Mouse (Mus musculus) cerebral cortex, adult 2 months (tissue): ENCODE measurements around the gene Lima1.

ENCODE experiments used
- WGBS: fragments of 180-500 bp; shearing (Covaris S2); methylation state at CpG from one replicate; pipeline ENCODE4 v1.1.7; 2018; 5-methylcytosine and 5-hydroxymethylcytosine counted together

Gene Lima1

GRCm38 (mm10) chr15:99875334-99875869 lies at the start of gene Lima1:
TSS of gene Lima1 (minus strand) at chr15:99875456.
- under 1% methylated on average over 38 of the region's 38 CpGs for WGBS

GRCm38 (mm10) chr15:99919601-99920158 lies 44.4 kb upstream of the Lima1 start:
- 89% methylated on average over 15 of the region's 15 CpGs for WGBS

- WGBS, result 72% methylated on average over 3 of the region's 3 CpGs
Measured at GRCm38 (mm10) chr15:99917264-99917663, 42.0 kb upstream of the Lima1 start.

GRCm38 (mm10) chr15:99914613-99915012 lies 39.4 kb upstream of the Lima1 start:
- WGBS, result 76% methylated on average over 5 of the region's 5 CpGs

- WGBS, result 95% methylated on average over 4 of the region's 4 CpGs
Measured at GRCm38 (mm10) chr15:99911785-99912184, 36.5 kb upstream of the Lima1 start.

GRCm38 (mm10) chr15:99909339-99909996 lies 34.2 kb upstream of the Lima1 start:
- WGBS, result 43% methylated on average over 14 of the region's 14 CpGs

GRCm38 (mm10) chr15:99907514-99907913 lies 32.3 kb upstream of the Lima1 start:
- 75% methylated on average over 1 of the region's 1 CpGs for WGBS

GRCm38 (mm10) chr15:99907041-99907440 lies 31.8 kb upstream of the Lima1 start:
- WGBS, result 95% methylated on average over 4 of the region's 4 CpGs

- WGBS, result 84% methylated on average over 9 of the region's 9 CpGs
Measured at GRCm38 (mm10) chr15:99904841-99905240, 29.6 kb upstream of the Lima1 start.

GRCm38 (mm10) chr15:99904333-99904732 lies 29.1 kb upstream of the Lima1 start:
- 7% methylated on average over 4 of the region's 4 CpGs for WGBS

- 95% methylated on average over 5 of the region's 5 CpGs for WGBS
Measured at GRCm38 (mm10) chr15:99903227-99903626, 28.0 kb upstream of the Lima1 start.

- 93% methylated on average over 5 of the region's 5 CpGs for WGBS
Measured at GRCm38 (mm10) chr15:99902786-99903185, 27.5 kb upstream of the Lima1 start.

GRCm38 (mm10) chr15:99891355-99891754 lies 16.1 kb upstream of the Lima1 start:
- 81% methylated on average over 3 of the region's 3 CpGs for WGBS

- WGBS, result 68% methylated on average over 19 of the region's 19 CpGs
Measured at GRCm38 (mm10) chr15:99890412-99891236, 15.4 kb upstream of the Lima1 start.

- 25% methylated on average over 8 of the region's 8 CpGs for WGBS
Measured at GRCm38 (mm10) chr15:99889275-99889874, 14.1 kb upstream of the Lima1 start.

- WGBS, result 96% methylated on average over 2 of the region's 2 CpGs
Measured at GRCm38 (mm10) chr15:99887130-99887529, 11.9 kb upstream of the Lima1 start.

- 87% methylated on average over 12 of the region's 12 CpGs for WGBS
Measured at GRCm38 (mm10) chr15:99884038-99884437, 8.8 kb upstream of the Lima1 start.

GRCm38 (mm10) chr15:99878541-99878940 lies 3.3 kb upstream of the Lima1 start:
- 78% methylated on average over 5 of the region's 5 CpGs for WGBS

GRCm38 (mm10) chr15:99874612-99875333 lies 483 bp downstream of the Lima1 start:
- WGBS, result 2% methylated on average over 30 of the region's 30 CpGs

GRCm38 (mm10) chr15:99872543-99872942 lies 2.7 kb downstream of the Lima1 start:
- WGBS, result 75% methylated on average over 3 of the region's 3 CpGs

- WGBS, result 81% methylated on average over 4 of the region's 4 CpGs
Measured at GRCm38 (mm10) chr15:99867654-99868053, 7.6 kb downstream of the Lima1 start.
